Mouse (Mus musculus) hindbrain, embryonic 16.5 days (tissue): ENCODE measurements around the gene Crbn. TPM values are rescaled to one million over a fixed set of nuclear protein-coding genes. Genes with fewer than 3 reads are reported as not detected.

Experiments used
- ATAC-seq: fragments of 200-750 bp; cut with Nextera tagmentation; 2 replicates; pipeline ENCODE4 v1.8.0; 2017; ENCODE audit warnings: moderate TSS enrichment, moderate library complexity
- H3K27ac ChIP-seq: fragments of 300-500 bp; sonication (generic); 2 replicates; pipeline ENCODE4 v1.5.1; 2014; ENCODE audit warnings: low read depth, mild to moderate bottlenecking, control low read depth, low read length, moderate library complexity
- H3K27me3 ChIP-seq: fragments of 300-500 bp; sonication (generic); replicated peaks from 2 replicates; pipeline ENCODE4 v1.6.1; 2014; ENCODE audit warnings: low read length; ENCODE audit not compliant: control insufficient read depth, insufficient read depth
- H3K36me3 ChIP-seq: fragments of 300-500 bp; sonication (generic); 2 replicates; pipeline ENCODE4 v1.6.1; 2014; ENCODE audit warnings: mild to moderate bottlenecking, low read length, moderate library complexity, mixed read lengths; ENCODE audit not compliant: control insufficient read depth, insufficient read depth
- H3K4me1 ChIP-seq: fragments of 300-500 bp; sonication (generic); 2 replicates; pipeline ENCODE4 v1.6.1; 2014; ENCODE audit warnings: low read depth, low read length; ENCODE audit not compliant: control insufficient read depth, insufficient read depth
- H3K4me2 ChIP-seq: fragments of 300-500 bp; sonication (generic); 2 replicates; pipeline ENCODE4 v1.6.1; 2014; ENCODE audit warnings: mild to moderate bottlenecking, low read length, control low read depth, moderate library complexity
- H3K4me3 ChIP-seq: fragments of 300-500 bp; sonication (generic); 2 replicates; pipeline ENCODE4 v1.5.1; 2014; ENCODE audit warnings: mild to moderate bottlenecking, low read length, control low read depth, moderate library complexity
- H3K9ac ChIP-seq: fragments of 300-500 bp; sonication (generic); 2 replicates; pipeline ENCODE4 v1.6.1; 2014; ENCODE audit warnings: low read depth, mild to moderate bottlenecking, control low read depth, low read length, moderate library complexity
- H3K9me3 ChIP-seq: fragments of 300-500 bp; sonication (generic); 2 replicates; pipeline ENCODE4 v1.6.1; 2014; ENCODE audit warnings: mild to moderate bottlenecking, low read length, moderate library complexity; ENCODE audit not compliant: control insufficient read depth
- WGBS: fragments of 180-500 bp; shearing (Covaris S2); extraction: QIAGEN DNeasy Blood & Tissue Kit; methylation state at CpG from one replicate; pipeline ENCODE4 v1.1.7; 2014; 5-methylcytosine and 5-hydroxymethylcytosine counted together
- polyA plus RNA-seq: library from polyadenylated mRNA; unstranded; fragments of >200 nt; fragmentation: Nextera tagmentation; extraction: Ambion mirVana; gene quantifications from 2 replicates; pipeline ENCODE4 v1.2.1, GENCODE M21; 2015

The Crbn gene
- polyA plus RNA-seq, 1 experiment from 2014 or later: 64.9 TPM

- Histone ChIP-seq H3K4me3 (no peak within 1 kb of the TSS), H3K27me3 (no peaks in the 10 kb centered on the region), H3K4me2 (no peak within 1 kb of the TSS), H3K9me3 (no peaks in the 10 kb centered on the region), H3K4me1 (no peaks in the 10 kb centered on the region), H3K27ac (no peak within 1 kb of the TSS), H3K36me3 (no peaks in the 10 kb centered on the region), H3K9ac (no peak within 1 kb of the TSS)
- no peak for ATAC-seq
- 76% methylated on average over 6 of the region's 6 CpGs for WGBS
Measured at GRCm38 (mm10) chr6:106748887-106749388, 50.9 kb downstream of the Crbn start, which contains the start of gene Il5ra. Gene Il5ra (minus strand): TSS chr6:106749037.

GRCm38 (mm10) chr6:106747804-106748203 is 52.1 kb downstream of the Crbn start:
- H3K36me3 ChIP-seq: no peaks in the 10 kb centered on the region
- WGBS: 75% methylated on average over 3 of the region's 3 CpGs

GRCm38 (mm10) chr6:106747251-106747650 is 52.6 kb downstream of the Crbn start:
- H3K9me3 ChIP-seq: no peaks in the 10 kb centered on the region
- no peak for ATAC-seq
- no peaks in the 10 kb centered on the region for H3K4me1 ChIP-seq

More at GRCm38 (mm10) chr6:106747804-106748203, 52.1 kb downstream of the Crbn start:
- no peaks in the 10 kb centered on the region for H3K27me3 ChIP-seq
- H3K27ac ChIP-seq: no peak overlapping the region
- no peaks in the 10 kb centered on the region for H3K4me1 ChIP-seq
- H3K9ac ChIP-seq: no peak overlapping the region
- ATAC-seq: no peak
- no peak overlapping the region for H3K4me2 ChIP-seq
- no peaks in the 10 kb centered on the region for H3K9me3 ChIP-seq
- no peak overlapping the region for H3K4me3 ChIP-seq

GRCm38 (mm10) chr6:106745673-106746394 is 54.0 kb downstream of the Crbn start:
- ATAC-seq: no peak
- Histone ChIP-seq H3K4me1 (no peaks in the 10 kb centered on the region), H3K27ac (no peak overlapping the region), H3K4me2 (no peak overlapping the region), H3K4me3 (no peak overlapping the region), H3K9ac (no peak overlapping the region), H3K36me3 (no peaks in the 10 kb centered on the region), H3K9me3 (no peaks in the 10 kb centered on the region), H3K27me3 (no peaks in the 10 kb centered on the region)
- WGBS: 86% methylated on average over 7 of the region's 7 CpGs

More at GRCm38 (mm10) chr6:106747251-106747650, 52.6 kb downstream of the Crbn start:
- H3K4me3 ChIP-seq: no peak overlapping the region
- no peaks in the 10 kb centered on the region for H3K36me3 ChIP-seq
- H3K9ac ChIP-seq: no peak overlapping the region
- no peaks in the 10 kb centered on the region for H3K27me3 ChIP-seq
- no peak overlapping the region for H3K27ac ChIP-seq
- no peak overlapping the region for H3K4me2 ChIP-seq
- 94% methylated on average over 5 of the region's 5 CpGs for WGBS

- no peaks in the 10 kb centered on the region for H3K27me3 ChIP-seq
- no peak overlapping the region for H3K9ac ChIP-seq
- no peaks in the 10 kb centered on the region for H3K9me3 ChIP-seq
- H3K36me3 ChIP-seq: no peaks in the 10 kb centered on the region
- H3K4me2 ChIP-seq: no peak overlapping the region
- H3K27ac ChIP-seq: no peak overlapping the region
- H3K4me3 ChIP-seq: no peak overlapping the region
- ATAC-seq: no peak
- no peaks in the 10 kb centered on the region for H3K4me1 ChIP-seq
- WGBS: 70% methylated on average over 7 of the region's 7 CpGs
Measured at GRCm38 (mm10) chr6:106743556-106744233, 56.2 kb downstream of the Crbn start.

- Histone ChIP-seq H3K4me3 (no peak overlapping the region), H3K4me1 (no peaks in the 10 kb centered on the region), H3K9ac (no peak overlapping the region), H3K9me3 (no peaks in the 10 kb centered on the region), H3K27me3 (no peaks in the 10 kb centered on the region), H3K27ac (no peak overlapping the region), H3K36me3 (no peaks in the 10 kb centered on the region), H3K4me2 (no peak overlapping the region)
- ATAC-seq: no peak
- 95% methylated on average over 1 of the region's 1 CpGs for WGBS
Measured at GRCm38 (mm10) chr6:106740244-106740825, 59.5 kb downstream of the Crbn start.

- Histone ChIP-seq H3K4me2 (no peak overlapping the region), H3K4me1 (no peaks in the 10 kb centered on the region), H3K9ac (no peak overlapping the region), H3K36me3 (no peaks in the 10 kb centered on the region), H3K9me3 (no peaks in the 10 kb centered on the region), H3K27me3 (no peaks in the 10 kb centered on the region), H3K4me3 (no peak overlapping the region), H3K27ac (no peak overlapping the region)
- ATAC-seq: no peak
- WGBS: 83% methylated on average over 3 of the region's 3 CpGs
Measured at GRCm38 (mm10) chr6:106738229-106738628, 61.6 kb downstream of the Crbn start.

GRCm38 (mm10) chr6:106732563-106732962 is 67.3 kb downstream of the Crbn start:
- H3K4me1 ChIP-seq: no peaks in the 10 kb centered on the region
- no peak overlapping the region for H3K27ac ChIP-seq
- H3K4me3 ChIP-seq: no peak overlapping the region
- no peak for ATAC-seq
- H3K9ac ChIP-seq: no peak overlapping the region
- 87% methylated on average over 4 of the region's 4 CpGs for WGBS
- H3K36me3 ChIP-seq: no peaks in the 10 kb centered on the region
- H3K9me3 ChIP-seq: no peaks in the 10 kb centered on the region
- H3K27me3 ChIP-seq: no peaks in the 10 kb centered on the region
- no peak overlapping the region for H3K4me2 ChIP-seq
